Mouse (Mus musculus): Measurements from ENCODE around the gene Rasa3.

Rasa3 gene

GRCm38 (mm10) chr8:13620226-13620920, 57.0 kb downstream of the Rasa3 start:
- no peak for DNase-seq (ENCODE audit: low read depth, low spot score)

GRCm38 (mm10) chr8:13616831-13617505, 60.4 kb downstream of the Rasa3 start:
- no peak for DNase-seq (ENCODE audit: low read depth, low spot score)

DNA sequence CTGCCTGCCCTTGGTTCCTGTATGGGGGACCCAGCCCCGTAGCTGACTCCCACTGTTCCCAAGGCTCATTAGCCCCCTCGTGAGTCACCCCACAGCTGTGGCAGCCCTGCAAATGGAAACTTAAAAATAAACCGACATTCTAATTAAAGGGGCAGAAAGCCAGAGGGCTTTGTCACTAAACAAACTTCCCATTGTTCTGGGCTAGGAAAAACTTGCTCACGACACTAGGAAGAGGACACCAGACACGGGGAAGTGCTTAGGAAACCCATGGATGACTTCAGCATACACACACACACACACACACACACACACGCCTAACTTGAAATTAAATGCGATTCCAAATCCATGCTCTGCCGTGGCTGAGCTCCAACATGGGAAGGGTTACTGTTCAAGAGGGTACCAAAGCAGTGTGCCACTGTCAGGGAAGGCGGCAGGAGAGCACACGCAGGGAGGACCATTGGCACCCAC, 62.4 kb downstream of the Rasa3 start:
- no peak for DNase-seq (ENCODE audit: low read depth, low spot score)

DNA sequence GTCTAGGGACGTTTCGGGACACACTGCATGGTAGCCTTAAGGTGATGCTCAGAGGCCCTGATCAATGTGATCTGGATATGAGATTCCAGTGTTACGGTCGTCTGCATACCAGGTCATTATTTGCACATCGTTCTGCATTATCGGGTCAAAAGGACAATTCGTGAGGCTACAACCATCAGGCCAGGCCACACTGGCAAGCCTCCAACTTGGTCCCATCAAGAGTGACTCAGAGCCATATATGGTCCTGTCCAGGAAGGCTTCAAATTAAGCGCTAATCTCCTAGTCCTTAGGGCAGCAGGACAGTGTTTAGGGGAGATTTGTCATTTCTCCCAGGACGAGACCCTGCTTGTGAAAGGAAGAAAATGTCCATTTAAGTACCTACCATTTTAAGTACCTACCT, 63.3 kb downstream of the Rasa3 start:
- DNase-seq (ENCODE audit: low read depth, low spot score) = no peak

DNA sequence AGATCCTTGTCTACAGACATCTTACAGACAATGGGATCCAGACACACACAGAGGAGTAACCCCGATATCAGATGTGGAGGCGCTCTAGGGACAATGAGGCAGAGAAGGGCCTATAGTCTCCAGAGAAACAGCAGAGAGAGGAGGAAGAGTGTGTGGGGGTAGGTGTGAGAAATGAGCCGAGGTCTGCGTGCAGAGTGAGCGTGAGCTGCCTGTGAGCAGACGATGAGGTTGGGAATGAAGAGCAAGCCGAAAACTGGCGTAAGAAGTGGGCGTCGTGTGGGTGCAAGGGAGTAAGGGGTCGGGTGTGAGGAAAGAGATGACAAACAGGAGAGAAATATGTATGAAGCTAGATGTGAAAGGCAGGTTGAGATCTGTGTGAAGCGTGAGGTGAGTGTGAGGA, 65.7 kb downstream of the Rasa3 start:
- no peak for DNase-seq (ENCODE audit: low read depth, low spot score)

DNA sequence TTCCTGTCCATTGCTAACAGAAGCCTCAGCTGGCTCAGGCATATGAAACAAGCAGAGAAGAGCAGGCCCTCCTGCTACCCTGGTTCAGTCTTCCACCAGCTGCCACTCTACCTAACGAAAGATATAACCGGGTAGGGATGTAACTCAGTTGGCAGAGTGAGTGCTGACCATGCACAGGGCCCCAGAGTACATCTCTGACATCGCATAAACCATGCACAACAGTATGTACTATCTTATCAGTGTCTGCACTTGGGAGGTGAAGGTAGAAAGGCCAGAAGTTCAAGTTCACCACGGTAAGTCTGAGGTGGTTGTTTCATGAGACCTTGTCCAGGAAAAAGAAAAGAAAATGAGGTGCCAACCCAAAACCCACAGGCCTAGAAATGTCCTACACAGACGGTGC, 67.4 kb downstream of the Rasa3 start:
- DNase-seq (ENCODE audit: low read depth, low spot score) = no peak

DNA sequence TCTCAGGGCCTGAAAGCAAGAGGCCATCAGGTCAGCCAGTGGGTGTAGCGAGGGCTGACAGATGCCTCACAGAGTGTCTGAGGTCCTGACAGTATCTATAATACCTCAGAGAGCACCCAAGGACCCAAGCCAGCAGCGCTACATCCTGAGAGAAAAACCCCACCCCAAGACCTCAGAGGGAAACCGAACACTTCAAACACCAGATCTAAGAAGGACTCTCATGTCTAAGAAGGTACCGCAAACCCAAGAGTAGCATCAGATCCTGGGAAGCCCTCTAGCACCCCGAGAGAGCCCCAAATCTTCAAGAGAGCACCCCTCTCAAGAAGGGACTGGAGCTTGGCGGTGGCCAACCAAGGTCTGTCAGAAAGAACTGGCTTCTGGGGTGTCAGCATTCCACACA, 68.5 kb downstream of the Rasa3 start:
- DNase-seq (ENCODE audit: low read depth, low spot score) = no peak

DNA sequence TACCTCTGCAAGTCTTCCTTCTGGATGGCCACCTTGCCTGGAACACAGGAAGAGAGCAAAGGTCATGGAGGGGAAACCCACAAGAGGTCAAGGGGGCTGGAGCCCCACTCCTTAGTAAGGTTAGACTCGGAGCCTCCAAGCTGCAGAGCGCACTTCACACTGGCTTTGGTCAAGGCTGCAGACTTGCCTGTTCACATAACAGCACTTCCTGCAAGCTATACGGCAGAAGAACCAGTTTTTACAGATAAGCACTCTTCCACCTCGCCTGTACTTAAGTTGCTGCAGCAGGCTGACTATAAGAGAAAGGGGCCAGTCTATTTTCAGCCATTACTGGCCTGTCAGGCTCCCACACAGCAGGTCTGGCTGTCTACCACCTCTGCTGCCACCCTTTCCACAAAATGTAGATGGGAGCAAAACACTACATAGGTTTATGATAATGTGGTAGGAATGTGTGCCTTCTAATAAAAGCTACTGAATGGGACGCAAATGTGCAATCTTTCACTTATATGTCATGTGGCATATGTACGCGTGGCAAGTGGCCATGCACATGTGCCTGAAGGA, 71.4 kb downstream of the Rasa3 start:
- no peak for DNase-seq (ENCODE audit: low read depth, low spot score)

GRCm38 (mm10) chr8:13602621-13603020, 74.8 kb downstream of the Rasa3 start:
- no peak for DNase-seq (ENCODE audit: low read depth, low spot score)

DNA sequence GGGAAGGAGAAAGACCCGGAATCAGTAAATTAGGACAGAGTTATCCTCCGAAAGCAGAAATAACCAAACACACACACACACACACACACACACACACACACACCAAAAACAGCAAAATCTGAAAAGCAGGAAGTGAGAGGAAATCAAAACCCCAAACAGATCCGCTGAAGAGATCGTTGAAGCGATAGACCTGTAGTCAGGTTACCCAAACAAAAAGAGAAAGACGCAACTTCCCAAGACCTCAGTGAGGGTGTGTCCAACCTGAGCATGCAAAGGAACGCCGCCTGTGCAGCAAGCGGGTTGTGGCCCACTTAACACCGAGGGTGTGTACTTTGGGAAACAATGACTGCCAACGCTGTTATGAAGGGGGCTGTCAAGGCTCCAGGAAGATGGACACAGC, 76.2 kb downstream of the Rasa3 start:
- DNase-seq (ENCODE audit: low read depth, low spot score) = no peak

DNA sequence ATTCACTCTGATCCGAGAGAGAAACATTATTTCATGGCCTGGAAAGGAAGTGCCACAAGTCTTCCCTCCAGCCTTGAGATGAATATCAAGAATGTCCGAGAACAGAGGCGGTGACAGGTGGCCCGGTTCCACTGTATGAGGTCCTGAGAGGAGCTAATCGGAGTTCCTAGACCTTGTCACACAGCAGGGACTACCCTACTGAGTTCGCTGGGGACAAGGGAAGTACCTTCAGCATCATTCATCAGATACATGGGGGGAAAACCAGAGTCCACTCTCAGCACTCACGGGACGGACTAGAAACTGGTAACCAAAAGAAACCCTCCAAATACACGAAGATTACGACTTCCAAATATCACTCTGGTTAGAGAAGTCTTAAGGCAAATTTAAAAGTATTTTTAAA, 76.7 kb downstream of the Rasa3 start:
- DNase-seq (ENCODE audit: low read depth, low spot score) = no peak

DNA sequence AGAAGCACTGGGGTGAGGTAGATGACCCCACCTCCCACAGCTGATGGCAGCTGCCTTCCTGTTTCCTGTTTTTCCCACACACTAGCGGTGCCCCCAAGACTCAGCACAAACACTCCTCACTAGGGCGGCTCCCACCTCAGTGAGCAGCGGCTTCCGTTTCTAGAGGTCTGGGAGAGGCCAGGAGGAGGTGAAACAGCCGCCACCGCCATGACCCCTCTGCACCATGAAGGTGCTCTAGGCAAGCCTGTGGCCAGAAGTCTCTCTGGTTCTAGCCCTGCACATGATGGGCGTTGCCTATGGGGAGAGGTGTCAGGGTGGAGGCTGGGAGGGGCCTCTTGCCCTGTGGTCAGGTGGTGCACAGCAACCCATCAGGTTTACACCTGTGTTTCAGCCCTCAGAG, 77.2 kb downstream of the Rasa3 start:
- DNase-seq (ENCODE audit: low read depth, low spot score) = no peak

DNA sequence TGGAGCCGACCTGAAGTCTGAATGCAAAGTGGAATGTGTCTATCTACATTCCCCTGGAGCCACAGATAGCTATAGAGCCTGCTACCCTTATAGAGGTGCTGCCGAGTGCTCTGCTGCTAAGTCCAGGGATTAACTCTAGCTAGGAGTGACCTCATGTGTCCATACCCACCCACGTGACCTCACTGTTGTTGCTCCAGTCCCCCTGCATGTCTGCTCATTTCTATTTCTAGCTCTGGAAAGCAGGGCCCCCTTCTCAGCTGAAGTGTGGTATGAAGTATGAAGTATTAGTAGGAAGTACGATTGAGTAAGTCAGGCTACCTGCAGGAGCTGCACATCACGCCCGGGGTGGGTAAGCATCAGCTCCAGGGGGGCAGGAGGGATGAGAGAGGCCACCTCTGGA, 79.6 kb downstream of the Rasa3 start:
- DNase-seq (ENCODE audit: low read depth, low spot score) = no peak

- no peak for DNase-seq (ENCODE audit: low read depth, low spot score)
Observed at GRCm38 (mm10) chr8:13595861-13596260, 81.5 kb downstream of the Rasa3 start.

GRCm38 (mm10) chr8:13594884-13595323, 82.5 kb downstream of the Rasa3 start:
- no peak for DNase-seq (ENCODE audit: low read depth, low spot score)

GRCm38 (mm10) chr8:13593340-13593739, 84.1 kb downstream of the Rasa3 start:
- no peak for DNase-seq (ENCODE audit: low read depth, low spot score)

DNA sequence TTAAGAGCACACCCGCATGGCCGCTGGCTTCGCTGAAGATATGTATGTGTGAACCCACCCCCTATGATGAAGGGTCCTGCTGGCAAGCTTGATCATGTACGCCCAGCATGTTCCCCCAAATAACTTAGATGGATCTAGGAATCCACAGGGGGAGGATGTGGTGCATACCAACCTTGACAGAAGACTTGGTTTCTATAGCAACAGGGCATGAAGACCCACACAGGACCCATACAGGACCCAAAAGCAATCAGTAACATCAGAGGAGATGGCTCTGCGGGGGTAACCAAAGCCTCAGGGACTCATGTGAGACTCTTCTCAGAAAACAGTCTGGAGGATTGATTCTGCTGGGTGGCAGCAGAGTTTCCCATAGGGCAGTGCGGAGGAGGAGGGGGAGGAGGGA, 86.2 kb downstream of the Rasa3 start:
- DNase-seq (ENCODE audit: low read depth, low spot score) = no peak

DNA sequence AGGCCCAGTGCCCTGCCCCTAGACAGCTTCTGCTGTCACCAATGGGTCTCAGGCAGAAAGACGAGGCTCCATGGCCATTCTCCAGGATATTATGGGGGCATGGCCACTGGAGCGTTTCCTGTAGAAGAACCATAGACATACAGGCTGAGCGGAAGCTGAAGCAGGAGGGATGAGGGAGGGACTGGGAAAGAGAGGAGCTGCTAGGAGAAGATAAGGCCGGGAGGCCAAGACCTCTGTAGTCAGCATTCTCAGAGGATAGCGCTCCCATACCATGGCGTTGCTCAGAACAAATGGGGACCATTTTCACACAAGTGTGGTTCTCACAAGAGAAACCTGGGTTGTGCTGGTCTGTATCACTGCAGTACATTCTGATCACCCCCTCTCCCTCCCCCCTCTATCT, 88.3 kb downstream of the Rasa3 start:
- no peak for DNase-seq (ENCODE audit: low read depth, low spot score)

DNA sequence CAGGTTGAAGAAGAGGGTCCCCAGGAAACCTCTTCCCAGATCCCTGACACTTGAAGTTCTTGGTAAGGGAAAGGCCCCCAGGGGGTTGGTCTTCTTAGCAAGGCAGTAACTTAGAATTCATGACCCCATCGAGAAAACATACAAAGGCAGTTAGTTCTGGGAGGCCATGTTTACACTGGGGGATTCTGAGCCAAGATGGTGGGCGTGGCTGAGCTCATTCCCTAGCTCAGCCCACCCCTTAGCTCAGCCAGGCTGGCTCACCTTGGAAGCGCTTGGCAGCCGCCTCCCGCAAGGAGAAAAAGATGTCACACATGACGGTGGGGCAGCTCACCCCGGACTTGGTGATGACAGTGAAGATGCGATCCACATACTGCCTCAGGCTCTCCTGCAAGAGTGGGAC, 92.8 kb downstream of the Rasa3 start:
- no peak for DNase-seq (ENCODE audit: low read depth, low spot score)

DNA sequence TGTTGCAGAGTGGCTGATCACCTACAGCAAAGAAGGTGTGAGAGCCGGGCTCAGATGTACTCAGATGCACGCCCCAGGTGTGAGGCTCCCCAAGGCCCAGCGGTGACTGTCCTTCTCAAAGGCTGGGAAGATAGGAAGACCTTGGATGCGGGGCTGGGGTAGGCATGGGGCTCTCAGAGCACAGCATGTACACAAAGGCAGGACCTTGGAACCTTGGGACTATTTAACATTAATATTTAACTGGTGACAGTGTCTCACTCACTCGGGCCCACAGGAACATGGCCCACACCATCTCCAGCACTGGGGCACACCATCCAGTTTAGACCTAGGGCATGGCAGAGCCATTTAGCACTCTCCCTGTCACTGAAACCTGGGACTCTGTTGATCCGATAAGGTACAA, 99.5 kb downstream of the Rasa3 start:
- DNase-seq (ENCODE audit: low read depth, low spot score) = no peak

- no peak for DNase-seq (ENCODE audit: low read depth, low spot score)
Observed at GRCm38 (mm10) chr8:13571999-13572398, 105.4 kb downstream of the Rasa3 start.

DNA sequence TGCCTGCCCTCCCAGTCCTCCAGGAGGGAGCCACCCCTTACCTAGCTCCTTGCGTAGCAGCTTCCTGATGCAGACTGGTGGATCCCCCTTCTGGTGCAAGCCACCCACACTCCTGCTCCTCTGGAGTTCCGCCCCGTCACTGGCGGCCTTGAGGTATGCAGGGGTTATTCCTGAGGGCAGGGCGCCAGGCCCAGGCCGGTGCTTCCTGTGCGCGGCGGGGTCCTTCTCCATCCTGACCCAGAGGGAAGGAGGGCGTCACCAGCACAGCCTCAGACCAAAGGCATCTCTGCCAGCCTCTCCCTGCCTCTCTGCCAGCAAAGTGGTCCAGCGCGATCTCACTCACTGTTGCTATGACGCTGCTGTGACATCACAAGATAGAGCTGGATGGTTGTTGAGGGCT, 115.3 kb downstream of the Rasa3 start, which contains the start of gene 1700029H14Rik:
Gene 1700029H14Rik (minus strand): TSS at position 344 of the 400 bp plus-strand sequence.
- no peak for DNase-seq (ENCODE audit: low read depth, low spot score)

- no peak for DNase-seq (ENCODE audit: low read depth, low spot score)
Observed at GRCm38 (mm10) chr8:13557526-13557925, 119.9 kb downstream of the Rasa3 start.

Measured in embryo, embryonic 11.5 days (tissue).